Mouse (Mus musculus) limb, embryonic 12.5 days (tissue): ENCODE data around the gene Pla2g1b. TPM values are rescaled to one million over a fixed set of nuclear protein-coding genes. Genes with fewer than 3 reads are reported as not detected.

Source experiments
- ATAC-seq: fragments of 200-750 bp; cut with Nextera tagmentation; 2 replicates; pipeline ENCODE4 v1.8.0; 2017; ENCODE audit warnings: low read depth, moderate TSS enrichment; ENCODE audit not compliant: insufficient number of reproducible peaks, insufficient read depth, low FRiP score, low TSS enrichment
- H3K27ac ChIP-seq: fragments of 300-500 bp; sonication (generic); 2 replicates; pipeline ENCODE4 v1.5.1; 2016; ENCODE audit warnings: mild to moderate bottlenecking, moderate library complexity
- H3K27me3 ChIP-seq: fragments of 300-500 bp; sonication (generic); 2 replicates; pipeline ENCODE4 v1.6.1; 2016; ENCODE audit warnings: mild to moderate bottlenecking, moderate library complexity
- H3K36me3 ChIP-seq: fragments of 300-500 bp; sonication (generic); 2 replicates; pipeline ENCODE4 v1.6.1; 2016; ENCODE audit warnings: mild to moderate bottlenecking, moderate library complexity
- H3K4me1 ChIP-seq: fragments of 300-500 bp; sonication (generic); replicated peaks from 2 replicates; pipeline ENCODE4 v1.6.1; 2016
- H3K4me2 ChIP-seq: fragments of 300-500 bp; sonication (generic); 2 replicates; pipeline ENCODE4 v1.6.1; 2016; ENCODE audit warnings: mild to moderate bottlenecking, moderate library complexity
- H3K4me3 ChIP-seq: fragments of 300-500 bp; sonication (generic); replicated peaks from 2 replicates; pipeline ENCODE4 v1.5.1; 2016; ENCODE audit warnings: mild to moderate bottlenecking
- H3K9ac ChIP-seq: fragments of 300-500 bp; sonication (generic); replicated peaks from 2 replicates; pipeline ENCODE4 v1.6.1; 2016; ENCODE audit warnings: mild to moderate bottlenecking, moderate library complexity
- H3K9me3 ChIP-seq: fragments of 300-500 bp; sonication (generic); 2 replicates; pipeline ENCODE4 v1.6.1; 2016; ENCODE audit warnings: mild to moderate bottlenecking, moderate library complexity
- WGBS: fragments of 180-500 bp; shearing (Covaris S2); methylation state at CpG from one replicate; pipeline ENCODE4 v1.1.7; 2016; 5-methylcytosine and 5-hydroxymethylcytosine counted together
- polyA plus RNA-seq: library from polyadenylated mRNA; unstranded; fragments of >200 nt; fragmentation: Nextera tagmentation; extraction: Ambion mirVana; gene quantifications from 2 replicates; pipeline ENCODE4 v1.2.1, GENCODE M21; 2016

Pla2g1b gene
- polyA plus RNA-seq, 1 experiment from 2014 or later = not detected

DNA sequence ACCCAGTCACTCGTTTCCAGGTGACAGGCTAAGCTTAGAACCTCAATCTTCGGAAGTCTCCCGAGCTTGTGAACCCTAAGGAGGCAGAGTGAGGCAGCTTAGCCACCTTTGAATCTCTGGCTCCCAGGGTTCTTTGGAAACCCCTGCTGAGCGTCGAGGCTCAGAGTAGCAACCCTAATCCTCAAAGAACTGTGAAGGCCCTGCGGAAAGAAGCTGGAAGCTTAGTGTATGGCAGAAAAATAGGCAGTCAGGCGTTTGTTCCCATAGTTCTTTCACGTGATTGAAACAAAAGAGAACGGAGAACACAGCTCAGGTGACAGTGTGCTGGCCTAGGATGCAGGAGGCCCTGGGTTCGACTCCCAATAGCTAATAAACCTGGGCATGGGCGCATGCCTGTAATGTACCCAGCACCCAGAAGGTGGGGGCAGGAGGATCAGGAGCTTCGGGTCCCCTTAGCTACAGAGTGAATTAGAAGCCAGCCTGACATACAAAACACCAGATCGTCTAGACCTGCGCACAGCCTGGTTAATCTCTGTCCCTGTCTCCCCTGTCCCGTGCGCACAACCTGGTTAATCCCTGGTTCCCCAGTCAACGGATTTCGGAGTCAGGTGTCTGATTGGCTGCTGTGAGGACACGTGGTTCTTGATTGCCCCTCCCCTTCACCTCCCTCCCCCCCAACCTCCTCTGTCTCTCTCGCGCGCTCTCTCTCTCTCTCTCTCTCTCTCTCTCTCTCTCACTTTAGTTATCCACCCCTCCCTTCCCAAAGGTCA is 9.5 kb downstream of the Pla2g1b start:
- Histone ChIP-seq H3K4me1 (peaks cover 17% of the 10 kb centered on the region), H3K4me3 (peak overlapping the region; percentile 38), H3K9me3 (no peaks in the 10 kb centered on the region), H3K4me2 (peak overlapping the region; percentile 57), H3K9ac (peak overlapping the region; percentile 50), H3K27ac (peak overlapping the region; percentile 74; the same call in 1 of the 2 replicates), H3K36me3 (peaks cover 9% of the 10 kb centered on the region), H3K27me3 (peaks cover 8% of the 10 kb centered on the region)
- WGBS = 15% methylated on average over 22 of the region's 22 CpGs
- peak; percentile 50; the same call in 1 of the 2 replicates for ATAC-seq

DNA sequence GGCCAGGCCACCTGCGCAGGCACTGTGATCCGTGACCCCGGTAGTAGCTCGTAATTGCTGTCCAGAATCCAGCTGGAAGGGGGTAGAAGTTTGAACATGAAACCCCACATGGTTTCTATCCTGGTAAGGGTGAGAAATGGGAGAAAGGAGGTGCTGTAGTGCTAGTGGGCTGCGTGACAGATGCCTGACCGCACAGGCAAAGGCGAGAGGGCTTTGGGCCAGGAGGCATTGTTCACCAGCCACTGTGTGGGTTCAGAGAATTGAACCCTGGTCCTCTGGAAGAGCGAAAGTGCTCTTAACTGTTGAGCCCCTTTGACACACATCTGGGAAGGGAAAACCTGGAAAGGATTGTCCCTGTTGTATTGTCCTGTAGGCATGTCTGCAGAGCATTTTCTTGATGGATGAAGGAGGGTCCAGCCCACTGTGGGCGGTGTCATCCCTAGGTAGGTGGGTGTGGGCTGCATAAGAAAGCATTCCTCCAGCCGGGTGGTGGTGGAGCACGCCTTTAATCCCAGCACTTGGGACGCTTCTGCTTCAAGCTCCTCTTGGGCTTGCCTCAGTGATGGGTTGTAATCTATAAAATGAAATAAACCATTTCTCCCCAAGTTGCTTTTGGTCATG is 10.2 kb downstream of the Pla2g1b start:
- WGBS = 35% methylated on average over 12 of the region's 12 CpGs
- no peak for ATAC-seq
- peak overlapping the region; percentile 74; the same call in 1 of the 2 replicates for H3K27ac ChIP-seq

DNA sequence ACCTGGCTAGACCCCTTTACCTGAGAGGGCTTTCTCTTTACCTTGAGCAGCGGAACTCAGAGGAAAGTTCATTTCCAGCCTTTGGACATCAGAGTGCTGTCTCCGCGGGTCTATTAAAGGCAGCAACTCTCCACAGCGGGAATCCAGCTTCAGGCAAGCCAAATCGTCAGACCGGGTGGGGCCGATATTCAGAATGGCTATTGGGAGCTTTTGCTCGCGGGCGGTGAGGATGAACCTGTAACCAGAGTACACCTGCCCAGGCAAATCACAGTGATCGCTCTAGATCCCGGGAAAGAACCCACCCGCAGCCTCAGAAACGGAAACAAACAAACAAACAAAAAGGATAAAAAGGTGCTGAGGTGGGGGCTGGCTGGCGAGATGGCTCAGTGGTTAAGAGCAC is 13.5 kb downstream of the Pla2g1b start:
- H3K27me3 ChIP-seq = peaks cover 30% of the 10 kb centered on the region
- H3K9ac ChIP-seq = no peak overlapping the region
- no peak overlapping the region for H3K4me3 ChIP-seq
- peaks cover 9% of the 10 kb centered on the region for H3K36me3 ChIP-seq
- no peak overlapping the region for H3K4me2 ChIP-seq
- peaks cover 28% of the 10 kb centered on the region for H3K4me1 ChIP-seq
- no peak for ATAC-seq
- H3K9me3 ChIP-seq = no peaks in the 10 kb centered on the region
- 40% methylated on average over 15 of the region's 15 CpGs for WGBS
- H3K27ac ChIP-seq = no peak overlapping the region

More for the DNA sequence above, 10.2 kb downstream of the Pla2g1b start:
- H3K36me3 ChIP-seq = peaks cover 9% of the 10 kb centered on the region
- H3K9me3 ChIP-seq = no peaks in the 10 kb centered on the region
- peaks cover 17% of the 10 kb centered on the region for H3K4me1 ChIP-seq
- peak overlapping the region; percentile 50 for H3K9ac ChIP-seq
- H3K4me2 ChIP-seq = peak overlapping the region; percentile 57
- peaks cover 13% of the 10 kb centered on the region for H3K27me3 ChIP-seq
- peak overlapping the region; percentile 38 for H3K4me3 ChIP-seq

- Histone ChIP-seq H3K4me2 (peak overlapping the region; percentile 42), H3K4me3 (peak overlapping the region; percentile 24), H3K4me1 (peaks cover 32% of the 10 kb centered on the region), H3K27me3 (peaks cover 30% of the 10 kb centered on the region), H3K9me3 (no peaks in the 10 kb centered on the region), H3K27ac (no peak overlapping the region), H3K9ac (no peak overlapping the region; the same call in 1 of the 2 replicates), H3K36me3 (peaks cover 9% of the 10 kb centered on the region)
- ATAC-seq = no peak
- WGBS = 20% methylated on average over 27 of the region's 27 CpGs
These were observed 14.0 kb downstream of the Pla2g1b start for GRCm38 (mm10) chr5:115480101-115480500.

DNA sequence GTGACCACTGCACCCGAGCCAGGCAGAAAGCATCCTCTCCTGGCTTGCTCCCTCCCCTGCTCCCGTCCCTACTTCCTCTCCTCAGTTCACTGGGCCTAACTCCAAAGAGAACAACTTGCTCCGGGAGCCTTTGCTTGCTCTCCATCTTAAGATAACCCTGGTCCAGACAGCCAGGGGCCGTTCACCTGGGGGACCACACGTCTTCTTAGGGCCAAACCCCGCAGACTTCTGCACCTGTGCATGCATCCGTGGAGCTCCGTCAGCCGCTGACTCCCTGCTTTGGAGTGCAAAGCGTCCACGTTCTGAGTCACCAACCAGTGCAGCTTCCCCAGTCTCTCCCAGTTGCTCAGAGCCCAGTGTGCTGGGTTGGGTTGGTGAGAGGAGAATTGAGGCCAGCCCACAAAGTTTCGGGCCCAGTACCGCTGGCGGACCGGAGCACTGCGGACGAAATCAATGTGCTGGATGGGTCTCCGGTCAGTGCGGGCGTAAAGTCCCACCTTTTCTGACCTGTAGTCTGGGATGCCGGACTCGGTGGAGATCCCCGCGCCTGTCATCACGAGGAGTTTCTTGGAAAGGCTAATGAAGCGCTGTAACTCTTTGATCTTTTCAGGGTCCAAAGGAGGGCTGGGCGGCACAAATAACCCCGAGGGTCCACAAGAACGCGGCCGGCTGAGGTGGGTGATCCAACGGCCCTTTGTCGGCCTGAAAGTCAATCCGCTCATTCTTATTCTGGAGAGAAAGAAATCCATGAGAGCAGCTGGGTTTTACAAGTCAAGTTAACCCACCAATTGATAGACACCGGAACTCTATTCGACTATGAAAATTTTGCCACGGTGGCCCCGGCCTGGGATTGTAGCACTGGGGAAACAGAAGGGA is 16.6 kb downstream of the Pla2g1b start:
- peaks cover 6% of the 10 kb centered on the region for H3K36me3 ChIP-seq
- WGBS = 24% methylated on average over 38 of the region's 38 CpGs
- H3K4me3 ChIP-seq = peak overlapping the region; percentile 22
- no peak for ATAC-seq
- peak overlapping the region; percentile 43 for H3K4me2 ChIP-seq
- no peaks in the 10 kb centered on the region for H3K9me3 ChIP-seq
- H3K27ac ChIP-seq = no peak overlapping the region
- peaks cover 30% of the 10 kb centered on the region for H3K27me3 ChIP-seq
- peaks cover 22% of the 10 kb centered on the region for H3K4me1 ChIP-seq
- H3K9ac ChIP-seq = peak overlapping the region; percentile 28; the same call in 1 of the 2 replicates

DNA sequence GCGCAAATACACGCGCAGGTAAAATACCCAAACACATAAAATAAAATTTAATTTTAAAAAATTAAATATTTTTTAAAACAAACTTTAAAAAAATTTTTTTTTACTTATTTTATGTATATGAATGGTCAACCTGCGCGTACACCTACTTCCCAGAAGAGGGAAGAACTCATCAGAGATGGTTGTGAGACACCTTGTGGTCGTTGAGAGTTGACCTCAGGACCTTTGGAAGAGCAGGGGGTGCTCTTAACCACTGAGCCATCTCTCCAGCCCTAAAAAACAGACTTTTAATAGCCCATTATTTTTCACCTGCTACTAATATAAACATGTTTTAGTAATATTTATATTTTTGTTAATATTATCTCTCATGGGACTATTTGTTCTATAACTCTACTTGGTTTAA is 17.3 kb downstream of the Pla2g1b start:
- WGBS = 24% methylated on average over 6 of the region's 6 CpGs
- H3K4me1 ChIP-seq = peaks cover 22% of the 10 kb centered on the region
- H3K9ac ChIP-seq = no peak overlapping the region
- H3K27me3 ChIP-seq = peaks cover 30% of the 10 kb centered on the region
- H3K4me3 ChIP-seq = no peak overlapping the region
- H3K36me3 ChIP-seq = peaks cover 6% of the 10 kb centered on the region
- H3K27ac ChIP-seq = no peak overlapping the region
- H3K9me3 ChIP-seq = no peaks in the 10 kb centered on the region
- H3K4me2 ChIP-seq = peak overlapping the region; percentile 43; the same call in 1 of the 2 replicates
- no peak for ATAC-seq

DNA sequence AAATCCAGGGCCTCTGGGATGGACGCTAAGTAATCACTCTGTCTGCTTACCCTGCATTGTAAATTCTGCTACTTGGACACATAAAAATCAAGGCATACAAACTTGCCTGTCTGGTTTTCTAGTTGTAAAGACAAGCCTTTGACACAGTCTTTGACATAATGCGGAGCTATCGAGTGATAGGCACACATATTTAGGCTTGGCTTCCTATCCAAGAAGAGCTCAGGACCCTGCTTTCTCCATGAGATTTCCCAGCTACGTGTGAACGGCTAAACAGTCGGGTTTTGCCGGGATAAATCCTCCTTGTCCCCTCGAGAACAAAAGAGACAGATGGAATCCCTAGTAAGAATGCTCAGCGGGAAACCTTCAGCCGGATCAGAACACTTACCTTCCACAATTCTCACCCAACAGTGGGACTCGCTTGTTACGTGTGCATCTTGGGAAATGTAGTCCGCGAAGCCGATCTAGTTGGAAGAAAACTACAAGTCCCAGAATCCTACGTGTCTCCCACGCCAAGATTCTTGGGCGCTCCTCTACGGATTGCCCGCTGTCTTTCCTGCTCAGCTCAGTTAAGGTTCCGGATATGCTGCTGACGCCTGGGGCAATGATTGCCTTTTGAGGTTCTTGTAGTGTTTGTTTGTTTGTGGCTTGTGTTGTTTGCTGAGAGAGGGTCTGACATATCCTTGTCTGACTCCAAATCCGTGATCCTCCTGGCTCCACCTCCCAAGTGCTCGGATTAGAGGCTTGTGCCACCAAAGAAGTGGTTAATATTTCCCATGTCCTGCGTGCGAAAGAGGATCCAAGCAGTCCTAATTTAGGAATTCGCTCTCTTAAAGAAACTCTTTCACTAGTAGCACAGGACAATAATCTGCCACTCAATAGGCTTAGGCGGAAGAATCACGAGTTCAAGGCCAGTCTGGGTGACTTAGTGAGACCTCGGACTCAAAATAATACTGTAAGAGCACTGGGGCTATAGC is 18.2 kb downstream of the Pla2g1b start, which contains the start of gene Sirt4:
Gene Sirt4, minus strand, starts transcription at position 779 of the 974 bp plus-strand sequence.
- Histone ChIP-seq H3K36me3 (peaks cover 6% of the 10 kb centered on the region), H3K4me3 (peak within 1 kb of the TSS; percentile 42), H3K4me1 (peaks cover 25% of the 10 kb centered on the region), H3K9me3 (no peaks in the 10 kb centered on the region), H3K27ac (no peak within 1 kb of the TSS), H3K9ac (peak within 1 kb of the TSS; percentile 44), H3K27me3 (peaks cover 30% of the 10 kb centered on the region), H3K4me2 (peak within 1 kb of the TSS; percentile 61)
- ATAC-seq = peak; percentile 79
- WGBS = 8% methylated on average over 30 of the region's 30 CpGs

- H3K9me3 ChIP-seq = no peaks in the 10 kb centered on the region
- ATAC-seq = no peak
- H3K4me3 ChIP-seq = peak overlapping the region; percentile 42; the same call in 1 of the 2 replicates
- no peaks in the 10 kb centered on the region for H3K36me3 ChIP-seq
- H3K4me2 ChIP-seq = peak overlapping the region; percentile 61
- 0 out of 2 replicates have a peak overlapping the region, but pooled peaks have one; percentile 44 for H3K9ac ChIP-seq
- H3K27ac ChIP-seq = no peak overlapping the region
- H3K4me1 ChIP-seq = peaks cover 23% of the 10 kb centered on the region
- 70% methylated on average over 5 of the region's 5 CpGs for WGBS
- peaks cover 27% of the 10 kb centered on the region for H3K27me3 ChIP-seq
These were observed 18.9 kb downstream of the Pla2g1b start for GRCm38 (mm10) chr5:115484996-115485395.

DNA sequence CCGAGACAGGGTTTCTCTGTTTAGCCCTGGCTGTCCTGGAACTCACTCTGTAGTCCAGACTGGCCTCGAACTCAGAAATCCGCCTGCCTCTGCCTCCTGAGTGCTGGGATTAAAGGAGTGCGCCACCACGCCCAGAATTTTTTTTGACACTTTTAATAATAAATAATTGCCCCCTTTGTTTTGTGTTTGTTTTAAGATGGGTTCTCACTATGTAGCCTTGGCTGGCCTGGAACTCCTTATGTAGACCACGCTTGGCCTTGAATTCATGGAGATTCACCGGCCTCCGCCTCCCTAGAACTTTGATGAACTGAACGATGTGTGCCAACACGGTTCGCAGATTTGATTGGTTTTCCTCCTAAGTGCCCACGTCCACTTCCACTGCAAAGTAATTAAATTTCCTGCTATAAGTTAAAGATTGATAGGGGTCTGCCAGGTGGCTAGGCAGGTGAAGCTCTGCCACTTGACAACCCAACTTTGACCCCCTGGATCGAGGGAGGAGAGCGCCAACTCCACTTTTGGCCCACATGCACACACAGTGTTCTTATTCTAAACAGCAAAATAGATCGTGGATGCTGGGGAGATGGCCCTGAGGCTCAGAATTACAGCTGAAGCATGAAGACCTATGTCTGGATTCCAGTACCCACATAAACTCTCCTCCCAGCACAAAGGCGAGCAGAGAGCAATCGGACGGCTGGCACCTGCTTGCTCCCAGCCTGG is 19.6 kb downstream of the Pla2g1b start:
- WGBS = 87% methylated on average over 18 of the region's 18 CpGs
- Histone ChIP-seq H3K4me2 (no peak overlapping the region), H3K27ac (no peak overlapping the region), H3K9me3 (no peaks in the 10 kb centered on the region), H3K9ac (no peak overlapping the region), H3K36me3 (no peaks in the 10 kb centered on the region), H3K4me3 (no peak overlapping the region), H3K4me1 (peaks cover 18% of the 10 kb centered on the region), H3K27me3 (peaks cover 21% of the 10 kb centered on the region)
- no peak for ATAC-seq
